8 mouse cellular contexts compared by ENCODE assay signal in the genomic region with DNA sequence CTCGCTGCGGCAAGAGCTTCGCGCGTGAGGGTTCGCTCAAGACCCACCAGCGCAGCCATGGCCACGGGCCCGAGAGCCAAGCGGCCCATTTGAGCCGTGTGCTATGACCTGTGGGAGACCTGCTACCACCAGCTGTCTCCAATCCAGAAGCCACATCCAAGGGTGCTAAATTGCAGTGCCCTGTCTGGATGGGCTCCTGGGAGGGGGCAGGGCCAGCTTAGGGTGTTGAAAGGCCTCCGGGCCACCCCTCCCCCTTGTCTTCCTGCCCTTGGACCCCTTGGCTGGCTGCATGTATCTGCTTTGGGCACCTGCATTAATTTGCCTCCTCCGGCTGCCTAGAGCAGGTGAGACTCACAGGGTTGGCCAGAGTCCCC. TPM values are rescaled to one million over a fixed set of nuclear protein-coding genes. Genes with fewer than 3 reads are reported as not detected.
DNase-seq lines count a peak whose midpoint lies in the region; ATAC-seq and TF ChIP-seq lines count a peak whose summit lies in the region.

No protein-coding gene starts in this region.

- peak; percentile 4 for ATAC-seq in hindbrain, postnatal 0 days
- ATAC-seq in liver, embryonic 14.5 days (ENCODE audit: insufficient read depth), result no peak
- ATAC-seq in megakaryocyte-erythroid progenitor cell, adult 5-6 weeks (replicated peaks; ENCODE audit: low FRiP score, low TSS enrichment, poor library complexity, severe bottlenecking), result no peak

- H3K9me3 ChIP-seq in ES-E14 (ENCODE audit: control insufficient read depth, insufficient read depth, low read depth, low read length), result no peaks in the 10 kb centered on the region
- no peaks in the 10 kb centered on the region for H3K9me3 ChIP-seq in hindbrain, postnatal 0 days (ENCODE audit: low read length)
- no peaks in the 10 kb centered on the region for H3K9me3 ChIP-seq in liver, embryonic 14.5 days (ENCODE audit: control insufficient read depth, low read length)

- peak overlapping the region; percentile 32 for H3K9ac ChIP-seq in ES-E14 (ENCODE audit: insufficient read depth, low read depth, low read length, poor library complexity, severe bottlenecking)
- peak overlapping the region; percentile 56 for H3K9ac ChIP-seq in hindbrain, postnatal 0 days (replicated peaks; ENCODE audit: low read length)
- no peak overlapping the region for H3K9ac ChIP-seq in liver, embryonic 14.5 days (replicated peaks)

- H3K4me3 ChIP-seq in ES-E14 (ENCODE audit: insufficient read depth in 1 of 2, low read depth in 1 of 2, low read length in 2 of 2, poor library complexity in 1 of 2, severe bottlenecking in 1 of 2), result peak overlapping the region; percentile 54 to 63
- peak overlapping the region; percentile 39 for H3K4me3 ChIP-seq in hindbrain, postnatal 0 days (ENCODE audit: low read length)
- H3K4me3 ChIP-seq in liver, embryonic 14.5 days (ENCODE audit: insufficient read depth in 1 of 2, low read depth in 2 of 2, low read length in 2 of 2), result peak overlapping the region in 1 of 2 experiments; percentile 34; a peak in 3 of 4 replicates

- peak; percentile 48 for DNase-seq in cerebellum, adult 9-10 months
- DNase-seq in cerebellum, postnatal 14 days, result no peak
- DNase-seq in ES-E14 (ENCODE audit: low read depth, low spot score), result no peak
- DNase-seq in hindbrain, postnatal 0 days (ENCODE audit: low spot score), result no peak
- DNase-seq in liver, embryonic 14.5 days (ENCODE audit: low read depth in 3 of 3, low spot score in 3 of 3), result no peak
- DNase-seq in adrenal gland, adult 18-20 months (ENCODE audit: low spot score in 2 of 2), result no peak
- DNase-seq in ovary, postnatal 10 days (ENCODE audit: low spot score), result no peak

- H3K36me3 ChIP-seq in ES-E14 (ENCODE audit: control insufficient read depth, insufficient read depth, low read length, poor library complexity, severe bottlenecking), result no peaks in the 10 kb centered on the region
- no peaks in the 10 kb centered on the region; the same call in 1 of the 2 replicates for H3K36me3 ChIP-seq in hindbrain, postnatal 0 days (ENCODE audit: insufficient read depth, low read length)
- no peaks in the 10 kb centered on the region for H3K36me3 ChIP-seq in liver, embryonic 14.5 days (replicated peaks; ENCODE audit: control insufficient read depth, insufficient read depth, low read depth)

- peak overlapping the region; percentile 65 for H3K4me2 ChIP-seq in hindbrain, postnatal 0 days (ENCODE audit: low read depth, low read length)
- peak overlapping the region; percentile 55 for H3K4me2 ChIP-seq in liver, embryonic 14.5 days (ENCODE audit: low read depth)

- in situ Hi-C loops in ES-E14 (cut with MboI; ENCODE audit: low sequenced_read_pairs in 2 of 2, unreplicated experiment in 2 of 2), result no loop called here

- TF ChIP-seq EP300 in liver, embryonic 14.5 days (IDR thresholded peaks at IDR 0.05; ENCODE audit: low read depth), result no peak

- 17% methylated on average over 13 of the region's 13 CpGs for WGBS in hindbrain, postnatal 0 days
- WGBS in liver, embryonic 14.5 days (ENCODE audit: insufficient replicate concordance), result 24% methylated on average over 13 of the region's 13 CpGs

- H3K27me3 ChIP-seq in hindbrain, postnatal 0 days (ENCODE audit: insufficient read depth, low read length), result no peaks in the 10 kb centered on the region
- peaks cover 10% of the 10 kb centered on the region for H3K27me3 ChIP-seq in liver, embryonic 14.5 days (ENCODE audit: control insufficient read depth, insufficient read depth, low read length)

- no peak overlapping the region for H3K27ac ChIP-seq in ES-E14 (ENCODE audit: insufficient read depth, low read depth, low read length, poor library complexity, severe bottlenecking)
- peak overlapping the region; percentile 70; the same call in 1 of the 2 replicates for H3K27ac ChIP-seq in hindbrain, postnatal 0 days
- no peak overlapping the region for H3K27ac ChIP-seq in liver, embryonic 14.5 days

- peaks cover 0 to 5% of the 10 kb centered on the region in 2 experiments; a peak in 1 of 4 replicates for H3K4me1 ChIP-seq in ES-E14 (ENCODE audit: control insufficient read depth in 2 of 2, insufficient read depth in 2 of 2, low read length in 2 of 2, poor library complexity in 1 of 2)
- H3K4me1 ChIP-seq in hindbrain, postnatal 0 days (ENCODE audit: insufficient read depth, low read length), result peaks cover 8% of the 10 kb centered on the region
- peaks cover 0 to under 1% of the 10 kb centered on the region in 2 experiments; a peak in 1 of 4 replicates for H3K4me1 ChIP-seq in liver, embryonic 14.5 days (replicated peaks; ENCODE audit: control insufficient read depth in 2 of 2, insufficient read depth in 2 of 2, low read length in 1 of 2)

- TF ChIP-seq CTCF in hindbrain, postnatal 0 days (IDR thresholded peaks at IDR 0.05; ENCODE audit: low read depth), result no peak
- no peak for TF ChIP-seq CTCF in liver, embryonic 14.5 days (IDR thresholded peaks at IDR 0.05; ENCODE audit: low read depth)

TF ChIP-seq in ES-E14, 5 proteins besides CTCF, POLR2A, EP300 and RAD21:
- TF ChIP-seq ZC3H11A (IDR thresholded peaks at IDR 0.05; ENCODE audit: borderline replicate concordance, low read depth, low read length) (no peak), HCFC1 (IDR thresholded peaks at IDR 0.05; ENCODE audit: borderline replicate concordance, insufficient read depth, low read length) (no peak), ZNF384 (IDR thresholded peaks at IDR 0.05; ENCODE audit: low read depth, low read length) (no peak), MAFK (IDR thresholded peaks at IDR 0.05; ENCODE audit: insufficient read depth, low read depth, low read length) (no peak), CHD2 (IDR thresholded peaks at IDR 0.05; ENCODE audit: low read depth, low read length) (no peak)

RNA-seq across cellular contexts. Expression of a gene that starts 3.1 kb away (rescaled TPM):
- total RNA-seq in ES-E14 (2012; rRNA removed), result 0.67 and 0.90 TPM in 2 replicates
- 53.3 and 54.9 TPM in 2 replicates for total RNA-seq in hindbrain, postnatal 0 days (2014; rRNA removed)
- 29.3 and 30.2 TPM in 2 replicates for polyA plus RNA-seq in hindbrain, postnatal 0 days (2015; fragmentation: Nextera tagmentation; extraction: Ambion mirVana)
- 0.31 and 0.34 TPM in 2 replicates for polyA plus RNA-seq in liver, embryonic 14.5 days (2012; rRNA removed)
- polyA plus RNA-seq in liver, embryonic 14.5 days (2014; fragmentation: Nextera tagmentation; extraction: Ambion mirVana), result 0.06 and 0.27 TPM in 2 replicates
- 1 to 10 TPM; 2.6 to 3.0 TPM for total RNA-seq in adrenal gland, adult 18-20 months (2021)
- total RNA-seq in megakaryocyte-erythroid progenitor cell, adult 5-6 weeks (2014; fragmentation: Nextera tagmentation), result 1.9 and 4.2 TPM in 2 replicates
- 1.4 and 3.0 TPM in 2 replicates for total RNA-seq in megakaryocyte-erythroid progenitor cell, adult 5-6 weeks (2017)

RNA-seq across cellular contexts. Expression of a gene that starts 17.4 kb away (rescaled TPM):
- total RNA-seq in ES-E14 (2012; rRNA removed), result 0.11 and 0.22 TPM in 2 replicates
- total RNA-seq in hindbrain, postnatal 0 days (2014; rRNA removed), result 0.72 and 1.3 TPM in 2 replicates
- polyA plus RNA-seq in hindbrain, postnatal 0 days (2015; fragmentation: Nextera tagmentation; extraction: Ambion mirVana), result 0.40 and 0.49 TPM in 2 replicates
- 0.90 and 1.3 TPM in 2 replicates for polyA plus RNA-seq in liver, embryonic 14.5 days (2012; rRNA removed)
- polyA plus RNA-seq in liver, embryonic 14.5 days (2014; fragmentation: Nextera tagmentation; extraction: Ambion mirVana), result 0.17 and 0.18 TPM in 2 replicates
- total RNA-seq in adrenal gland, adult 18-20 months (2021), result 10 to 100 TPM in 1 of 2 experiments, 1 to 10 TPM in 1; 9.2 to 10.9 TPM
- total RNA-seq in megakaryocyte-erythroid progenitor cell, adult 5-6 weeks (2014; fragmentation: Nextera tagmentation), result 7.1 and 7.8 TPM in 2 replicates
- total RNA-seq in megakaryocyte-erythroid progenitor cell, adult 5-6 weeks (2017), result 1.4 and 8.0 TPM in 2 replicates

RNA-seq across cellular contexts. Expression of a gene that starts 27.8 kb away (rescaled TPM):
- 3.5 and 3.8 TPM in 2 replicates for total RNA-seq in ES-E14 (2012; rRNA removed)
- 11.6 and 13.5 TPM in 2 replicates for total RNA-seq in hindbrain, postnatal 0 days (2014; rRNA removed)
- polyA plus RNA-seq in hindbrain, postnatal 0 days (2015; fragmentation: Nextera tagmentation; extraction: Ambion mirVana), result 7.2 and 8.8 TPM in 2 replicates
- polyA plus RNA-seq in liver, embryonic 14.5 days (2012; rRNA removed), result 1.0 TPM in 2 replicates
- polyA plus RNA-seq in liver, embryonic 14.5 days (2014; fragmentation: Nextera tagmentation; extraction: Ambion mirVana), result 1.4 and 1.7 TPM in 2 replicates
- total RNA-seq in adrenal gland, adult 18-20 months (2021), result 1 to 10 TPM; 8.2 to 9.4 TPM
- total RNA-seq in megakaryocyte-erythroid progenitor cell, adult 5-6 weeks (2014; fragmentation: Nextera tagmentation), result 1.7 and 1.9 TPM in 2 replicates
- 2.0 and 3.0 TPM in 2 replicates for total RNA-seq in megakaryocyte-erythroid progenitor cell, adult 5-6 weeks (2017)

RNA-seq across cellular contexts. Expression of a gene that starts 35.9 kb away (rescaled TPM):
- not detected in 2 replicates for total RNA-seq in ES-E14 (2012; rRNA removed)
- not detected in 2 replicates for total RNA-seq in hindbrain, postnatal 0 days (2014; rRNA removed)
- polyA plus RNA-seq in hindbrain, postnatal 0 days (2015; fragmentation: Nextera tagmentation; extraction: Ambion mirVana), result 0.54 TPM in 1 of 2 replicates, not detected in the other
- not detected in 2 replicates for polyA plus RNA-seq in liver, embryonic 14.5 days (2012; rRNA removed)
- polyA plus RNA-seq in liver, embryonic 14.5 days (2014; fragmentation: Nextera tagmentation; extraction: Ambion mirVana), result not detected in 2 replicates
- total RNA-seq in adrenal gland, adult 18-20 months (2021), result not detected
- total RNA-seq in megakaryocyte-erythroid progenitor cell, adult 5-6 weeks (2014; fragmentation: Nextera tagmentation), result not detected in 2 replicates
- not detected in 2 replicates for total RNA-seq in megakaryocyte-erythroid progenitor cell, adult 5-6 weeks (2017)

RNA-seq across cellular contexts. Expression of a gene that starts 36.0 kb away (rescaled TPM):
- total RNA-seq in ES-E14 (2012; rRNA removed), result 17.4 and 22.8 TPM in 2 replicates
- 83.1 and 86.9 TPM in 2 replicates for total RNA-seq in hindbrain, postnatal 0 days (2014; rRNA removed)
- polyA plus RNA-seq in hindbrain, postnatal 0 days (2015; fragmentation: Nextera tagmentation; extraction: Ambion mirVana), result 40.6 and 41.2 TPM in 2 replicates
- 7.1 and 7.3 TPM in 2 replicates for polyA plus RNA-seq in liver, embryonic 14.5 days (2012; rRNA removed)
- polyA plus RNA-seq in liver, embryonic 14.5 days (2014; fragmentation: Nextera tagmentation; extraction: Ambion mirVana), result 6.3 and 6.5 TPM in 2 replicates
- total RNA-seq in adrenal gland, adult 18-20 months (2021), result 10 to 100 TPM; 67.2 to 77.6 TPM
- total RNA-seq in megakaryocyte-erythroid progenitor cell, adult 5-6 weeks (2014; fragmentation: Nextera tagmentation), result 9.7 and 17.1 TPM in 2 replicates
- 9.8 and 14.7 TPM in 2 replicates for total RNA-seq in megakaryocyte-erythroid progenitor cell, adult 5-6 weeks (2017)

Comparison
In these comparisons a context has a peak if more than half of its experiments do, and no peak if none do; other contexts are left out.
1. RNA of a gene that starts 3.1 kb away (total RNA-seq): 53.3 to 54.9 TPM in hindbrain, postnatal 0 days; 2.6 to 3.0 TPM in adrenal gland, adult 18-20 months, 1.4 to 4.2 TPM in megakaryocyte-erythroid progenitor cell, adult 5-6 weeks and 0.67 to 0.90 TPM in ES-E14; every median in the first group is over 10 times any median in the second.